Mouse (Mus musculus) adrenal gland, postnatal 10 days (tissue): ENCODE results near the gene Fgfrl1. TPM values are rescaled to one million over a fixed set of nuclear protein-coding genes. Genes with fewer than 3 reads are reported as not detected.

Experiments used
- DNase-seq: peaks from one replicate; pipeline ENCODE4 v3.0.0; 2021; ENCODE audit warnings: mixed read lengths
- total RNA-seq, 2 experiments: library from RNA; stranded (reverse); gene quantifications; 2 replicates each; pipeline ENCODE4 v1.2.3; 2021

Gene Fgfrl1
- total RNA-seq, 2 experiments from 2014 or later = 42.5 to 52.7 TPM

DNA sequence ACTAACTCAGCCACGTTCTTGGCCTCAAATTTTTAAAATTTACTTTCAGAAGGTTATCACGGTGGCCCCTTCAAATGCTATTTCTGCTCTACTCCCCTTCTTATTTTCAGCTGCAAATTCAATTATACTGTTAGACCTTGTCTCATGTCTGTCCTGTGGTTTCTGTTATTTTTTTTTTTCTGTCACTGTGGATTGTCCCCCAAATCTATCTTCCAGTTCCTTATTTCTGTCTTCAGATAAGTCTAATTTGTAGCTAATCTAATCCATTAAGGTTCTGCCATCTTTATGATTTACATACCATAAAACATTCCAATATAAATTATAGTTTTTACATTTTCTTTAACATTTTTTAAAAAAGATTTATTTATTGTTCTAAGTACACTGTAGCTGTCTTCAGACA is 24.8 kb upstream of the Fgfrl1 start:
- no peak for DNase-seq

DNA sequence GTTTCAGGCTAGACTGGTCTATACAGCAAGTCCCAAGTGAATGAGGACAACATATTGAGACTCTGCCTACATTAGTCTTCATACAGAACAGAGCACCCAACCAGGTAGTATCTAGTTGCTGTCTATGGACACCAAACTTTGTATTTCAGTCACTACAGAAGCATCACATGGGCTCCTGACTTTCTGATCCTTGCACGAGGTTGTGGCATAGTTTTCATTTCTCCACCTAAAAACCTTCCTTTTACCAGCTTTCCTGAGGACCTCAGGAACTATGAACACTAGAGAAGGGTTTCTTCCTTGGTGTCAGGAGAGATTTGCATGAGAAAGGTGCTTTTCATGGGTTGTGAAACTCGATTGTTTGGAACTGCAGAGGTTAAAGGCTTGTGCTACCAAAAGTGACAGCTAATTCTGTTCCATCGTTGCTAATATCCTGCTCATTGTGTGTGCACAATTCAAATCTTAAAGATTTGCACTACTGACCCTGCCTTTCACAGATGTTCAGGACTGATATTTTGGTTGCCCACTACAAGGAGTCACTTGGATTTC is 23.7 kb upstream of the Fgfrl1 start:
- no peak for DNase-seq

DNA sequence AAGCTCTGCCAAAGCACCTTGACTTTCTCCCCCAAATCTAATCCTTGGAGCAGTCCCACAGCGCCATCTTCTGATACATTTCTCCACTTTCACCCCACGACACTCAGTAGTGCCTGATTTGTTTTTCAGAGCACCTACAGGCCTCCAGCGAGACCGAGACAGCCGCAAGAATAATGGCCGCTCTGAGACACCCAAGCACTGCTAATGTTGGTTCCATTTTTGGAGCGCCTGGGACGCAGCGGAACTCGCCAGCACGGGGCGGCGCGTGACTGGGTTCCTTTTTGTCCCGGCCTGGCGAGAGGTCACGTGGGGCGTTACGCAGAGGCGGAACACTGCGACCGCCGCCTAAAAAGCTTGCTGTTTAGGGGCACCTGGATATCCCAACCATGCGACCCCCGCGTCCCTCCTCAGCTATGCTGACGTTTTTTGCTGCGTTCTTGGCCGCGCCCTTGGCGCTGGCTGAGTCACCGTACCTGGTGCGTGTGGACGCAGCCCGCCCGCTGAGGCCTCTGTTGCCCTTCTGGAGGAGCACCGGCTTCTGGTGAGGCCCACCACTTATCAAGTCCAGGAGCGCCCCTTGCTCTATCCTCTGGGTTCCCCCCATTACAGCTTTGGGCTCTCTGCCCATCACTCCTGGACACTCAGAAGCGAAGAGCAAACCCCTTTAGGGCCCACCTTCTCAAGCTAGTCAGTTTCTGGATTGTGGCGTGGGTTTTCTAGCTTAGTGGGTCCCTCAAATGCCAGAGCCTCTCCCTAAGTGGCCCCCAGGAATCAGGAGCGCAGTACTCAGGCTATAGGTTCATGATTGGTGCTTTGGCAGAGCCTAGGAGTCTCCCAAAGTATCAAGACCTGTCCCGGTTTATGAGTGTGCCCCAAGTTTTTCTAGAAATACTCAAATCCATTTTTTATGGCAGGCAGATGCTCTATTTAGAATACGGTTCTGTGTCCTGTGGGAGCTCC is 22.9 kb upstream of the Fgfrl1 start, which contains the start of gene Dgkq:
Gene Dgkq (minus strand): TSS at position 696 of the 960 bp plus-strand sequence.
- DNase-seq = peak; percentile 92

DNA sequence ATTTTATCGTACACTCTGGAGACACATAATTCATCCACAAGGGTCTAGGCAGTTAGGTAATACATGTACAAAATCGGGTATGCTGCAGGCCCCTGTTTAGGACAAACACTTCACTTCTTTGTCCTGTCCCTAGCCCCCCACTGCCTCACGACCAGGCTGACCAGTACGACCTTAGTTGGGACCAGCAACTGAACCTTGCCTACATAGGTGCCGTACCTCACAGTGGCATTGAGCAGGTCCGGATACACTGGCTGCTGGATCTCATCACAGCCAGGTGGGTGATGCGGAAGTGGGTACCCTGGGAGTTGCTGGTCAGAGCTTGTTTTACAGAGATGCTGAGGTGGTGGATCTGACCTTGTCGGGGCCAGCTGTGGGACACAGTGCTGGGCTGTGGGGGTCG is 22.2 kb upstream of the Fgfrl1 start:
- no peak for DNase-seq

DNA sequence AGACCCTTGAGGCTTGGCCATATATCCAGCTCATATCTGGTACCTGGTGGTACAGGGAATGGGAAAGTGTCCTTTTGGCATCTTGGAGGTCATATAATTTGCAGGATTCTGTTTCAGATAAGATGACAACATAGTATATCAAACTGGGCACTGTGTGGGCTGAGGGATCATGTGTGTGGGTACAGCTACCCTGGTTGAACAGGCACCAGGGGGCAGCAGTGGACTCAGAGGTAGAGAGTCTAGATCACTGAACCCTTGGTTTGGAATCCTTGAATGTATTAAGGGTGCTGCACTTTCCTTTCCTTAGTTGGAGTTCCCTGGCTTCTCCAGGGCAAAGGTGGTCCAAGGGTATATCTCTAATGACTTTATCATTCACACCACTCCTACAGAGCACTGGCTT is 21.4 kb upstream of the Fgfrl1 start:
- DNase-seq = peak; percentile 72

DNA sequence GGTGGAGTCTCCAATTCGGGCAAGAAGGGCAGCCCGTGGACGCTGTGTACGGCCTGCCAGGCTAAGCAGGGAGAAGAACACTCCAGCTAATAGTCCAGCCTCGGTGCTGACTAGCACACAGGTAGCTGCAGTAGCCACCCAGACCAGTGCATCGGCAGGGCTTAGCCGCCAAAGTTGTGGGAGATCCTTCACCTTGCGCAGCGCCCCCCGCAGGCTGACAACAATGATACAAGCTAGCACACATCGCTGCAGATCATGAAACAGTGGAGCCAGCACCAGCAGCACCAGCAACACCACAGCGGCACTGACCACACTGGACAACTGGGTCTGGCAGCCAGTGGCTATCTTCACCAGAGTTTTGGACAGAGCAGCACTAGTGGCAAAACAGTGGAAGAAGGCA is 20.4 kb upstream of the Fgfrl1 start:
- no peak for DNase-seq

DNA sequence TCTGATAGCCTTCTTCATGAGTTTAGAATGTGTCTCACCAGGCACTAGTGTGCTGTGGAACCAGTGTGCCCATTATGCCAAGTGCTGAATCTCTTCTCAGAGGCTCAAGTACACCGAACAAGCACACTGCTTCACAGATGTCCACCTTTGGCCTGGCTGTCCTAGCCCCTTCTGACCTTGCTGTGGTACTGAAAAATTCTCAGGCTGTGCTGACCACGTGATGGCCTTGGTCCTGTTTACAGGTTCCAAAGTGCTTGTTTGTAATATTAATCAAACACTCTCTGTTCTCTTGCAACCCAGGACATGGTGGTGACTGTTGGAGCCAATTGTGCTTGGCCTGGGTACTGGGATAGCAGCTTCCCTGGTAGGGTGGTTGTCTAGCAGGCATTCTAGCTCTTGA is 17.6 kb upstream of the Fgfrl1 start:
- DNase-seq = no peak

DNA sequence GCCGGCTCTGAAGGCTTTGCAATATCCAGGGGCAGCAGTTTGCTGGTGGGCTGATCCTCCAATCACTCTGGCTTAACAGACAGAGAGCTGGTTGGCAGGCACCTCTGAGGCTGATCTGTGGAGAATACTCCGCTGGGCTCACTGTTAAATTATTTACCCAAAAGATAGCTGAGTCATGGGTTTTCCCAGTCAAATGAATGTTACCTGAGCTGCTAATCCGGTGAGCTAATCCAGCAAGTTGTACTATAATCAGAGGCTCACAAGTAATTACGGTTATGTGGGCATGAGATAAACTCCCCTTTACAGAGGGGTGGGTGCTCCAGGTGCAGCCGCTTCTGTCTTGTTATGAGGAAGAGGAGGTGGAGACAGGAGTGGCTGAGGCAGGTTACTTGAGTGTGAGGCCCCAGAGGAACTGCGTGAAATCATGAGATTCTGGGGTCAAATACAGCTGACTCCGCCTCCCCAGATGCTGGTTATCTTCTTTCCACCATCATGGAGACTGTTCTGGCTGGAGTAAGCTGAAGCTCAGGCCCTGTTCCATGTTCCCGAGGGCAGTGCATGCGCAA is 16.8 kb upstream of the Fgfrl1 start, which contains the start of gene Slc26a1:
Gene Slc26a1 (minus strand): TSS at position 319 of the 566 bp plus-strand sequence.
- no peak for DNase-seq

DNA sequence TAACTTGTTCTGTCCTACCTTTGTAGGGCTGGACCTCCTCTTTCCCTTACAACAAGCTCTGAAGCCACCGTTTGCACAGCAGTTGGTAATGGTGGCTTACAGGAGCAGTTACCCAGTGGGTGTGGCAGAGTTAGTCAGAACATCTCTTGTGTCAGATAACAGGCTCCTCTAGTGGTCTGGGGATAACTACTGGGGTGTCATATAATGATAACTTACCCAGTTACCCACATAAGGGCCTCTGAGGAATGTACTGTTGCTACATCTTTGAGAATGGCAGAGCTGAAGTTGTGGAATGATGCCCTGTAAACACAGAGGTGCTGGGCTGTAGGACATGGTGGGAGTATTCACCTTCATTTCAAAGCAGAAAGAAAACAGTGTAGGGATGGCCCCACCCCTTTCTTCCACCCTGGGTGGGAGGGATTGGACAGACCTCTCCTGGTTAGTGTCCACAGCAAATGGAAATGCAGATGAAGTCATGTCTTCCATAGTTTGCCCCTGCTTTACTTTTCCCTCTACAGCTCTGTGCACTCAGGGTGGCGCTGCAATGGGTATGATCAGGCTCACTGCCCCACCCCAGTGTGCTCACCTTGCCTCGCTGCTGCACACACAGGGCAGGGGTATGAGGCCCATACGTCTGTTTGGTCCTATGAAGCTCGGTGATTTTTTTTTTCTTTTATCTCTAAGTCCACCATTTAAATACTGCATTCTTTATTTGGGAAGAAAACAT is 15.2 kb upstream of the Fgfrl1 start:
- no peak for DNase-seq

DNA sequence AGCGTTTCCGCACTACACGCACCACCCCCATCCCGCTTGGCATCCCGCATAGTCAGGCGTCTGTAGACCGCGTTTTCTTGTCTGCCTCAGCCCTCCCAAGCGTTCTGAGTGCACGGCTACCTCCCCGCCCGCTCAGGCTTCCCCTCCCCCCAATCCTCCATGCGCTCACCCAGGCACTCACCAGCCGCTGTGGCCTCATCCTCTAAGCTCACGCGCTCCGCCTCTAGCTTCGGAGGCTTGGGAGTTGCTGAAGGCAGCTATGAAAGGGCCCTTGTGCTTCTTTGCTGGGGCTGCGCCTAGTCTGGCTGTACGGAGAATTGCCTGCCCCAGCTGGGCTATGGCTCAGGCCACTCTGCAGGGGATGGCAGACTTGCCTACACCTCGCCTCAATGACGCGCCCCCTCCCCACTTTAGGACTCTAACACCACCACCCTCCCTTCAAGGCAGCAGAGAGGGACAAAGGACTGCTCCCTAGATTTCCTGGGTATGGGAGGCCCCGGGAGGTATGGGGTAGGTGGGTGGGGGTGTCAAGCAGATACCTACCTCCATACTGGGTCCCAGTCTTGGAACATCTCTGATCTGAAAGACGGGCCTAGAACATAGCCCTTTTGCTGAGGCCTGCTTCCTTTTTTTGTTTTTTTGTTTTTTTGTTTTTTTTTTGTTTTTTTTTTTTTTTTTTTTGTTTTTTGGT is 14.4 kb upstream of the Fgfrl1 start:
- DNase-seq = peak; percentile 72

DNA sequence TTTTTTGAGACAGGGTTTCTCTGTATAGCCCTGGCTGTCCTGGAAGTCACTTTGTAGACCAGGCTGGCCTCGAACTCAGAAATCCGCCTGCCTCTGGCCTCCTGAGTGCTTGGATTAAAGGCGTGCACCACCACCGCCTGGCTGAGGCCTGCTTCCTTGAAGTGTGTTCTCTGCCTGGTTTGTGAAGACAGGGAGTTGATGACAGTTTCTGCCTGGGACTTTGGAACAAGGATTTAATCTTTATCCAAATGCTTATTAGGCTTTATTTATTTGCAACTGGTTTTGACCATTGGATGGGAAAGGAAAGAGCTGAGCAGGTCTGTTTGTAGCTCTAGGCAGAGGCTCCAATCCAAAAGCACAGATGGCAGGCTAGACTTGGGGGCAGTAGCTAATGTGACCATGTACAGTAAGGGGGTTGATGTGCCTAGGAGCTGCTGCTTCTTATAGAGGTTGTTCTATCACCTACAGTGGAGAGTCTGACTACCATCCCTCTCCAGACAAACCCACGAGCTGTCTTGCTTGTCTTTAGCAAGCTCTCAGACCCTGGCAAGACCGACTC is 13.8 kb upstream of the Fgfrl1 start:
- DNase-seq = no peak

DNA sequence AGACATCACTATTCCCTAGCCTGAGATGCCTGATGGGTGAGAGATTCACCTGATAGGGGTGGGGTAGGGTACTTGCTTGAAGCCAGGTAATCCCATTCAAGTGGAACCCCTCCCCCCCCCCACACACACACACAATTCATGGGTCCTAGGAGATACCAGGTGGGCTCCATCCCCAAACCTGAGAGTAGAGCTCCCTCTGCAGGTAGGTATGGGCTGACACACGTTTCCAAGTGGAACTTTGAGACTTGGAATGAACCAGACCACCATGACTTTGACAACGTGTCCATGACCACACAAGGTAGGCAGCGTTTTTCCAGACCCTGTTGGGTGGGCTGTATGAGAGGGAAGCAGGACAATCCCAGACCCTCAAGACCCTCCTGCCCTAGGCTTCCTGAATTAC is 12.3 kb upstream of the Fgfrl1 start:
- no peak for DNase-seq

DNA sequence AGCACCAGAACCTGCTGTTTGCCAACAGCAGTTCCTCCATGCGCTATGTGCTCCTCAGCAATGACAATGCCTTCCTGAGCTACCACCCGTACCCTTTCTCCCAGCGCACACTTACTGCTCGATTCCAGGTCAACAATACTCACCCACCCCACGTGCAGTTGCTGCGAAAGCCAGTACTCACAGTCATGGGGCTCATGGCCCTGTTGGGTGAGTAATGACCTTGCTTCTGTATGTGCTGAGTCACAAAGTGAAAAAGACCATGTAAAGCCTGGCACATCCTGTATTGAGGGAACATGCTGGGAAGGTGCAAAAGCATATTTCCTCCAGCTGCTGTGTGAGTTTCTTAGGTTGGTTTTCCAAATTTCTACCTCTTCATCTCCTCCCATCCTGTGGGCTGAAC is 11.3 kb upstream of the Fgfrl1 start:
- DNase-seq = peak; percentile 45

DNA sequence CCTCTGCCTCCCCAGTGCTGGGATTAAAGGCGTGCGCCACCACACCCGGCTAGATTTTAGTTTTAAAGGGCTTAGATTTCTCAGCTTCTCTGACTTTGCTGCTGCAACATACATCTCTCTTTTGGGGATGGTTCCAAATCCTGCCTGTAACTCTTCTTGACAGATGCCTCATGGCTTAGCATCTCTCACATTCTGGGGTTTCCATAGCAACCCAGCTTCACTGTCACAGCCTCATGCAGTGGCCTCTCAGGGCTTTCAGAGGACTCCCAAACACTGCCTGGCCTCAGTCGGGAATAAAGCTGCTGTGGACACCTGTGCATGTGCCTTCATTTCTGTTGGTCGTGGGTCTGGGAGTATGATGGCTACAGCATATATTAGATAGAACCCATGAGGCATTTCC is 3.1 kb upstream of the Fgfrl1 start:
- no peak for DNase-seq

DNA sequence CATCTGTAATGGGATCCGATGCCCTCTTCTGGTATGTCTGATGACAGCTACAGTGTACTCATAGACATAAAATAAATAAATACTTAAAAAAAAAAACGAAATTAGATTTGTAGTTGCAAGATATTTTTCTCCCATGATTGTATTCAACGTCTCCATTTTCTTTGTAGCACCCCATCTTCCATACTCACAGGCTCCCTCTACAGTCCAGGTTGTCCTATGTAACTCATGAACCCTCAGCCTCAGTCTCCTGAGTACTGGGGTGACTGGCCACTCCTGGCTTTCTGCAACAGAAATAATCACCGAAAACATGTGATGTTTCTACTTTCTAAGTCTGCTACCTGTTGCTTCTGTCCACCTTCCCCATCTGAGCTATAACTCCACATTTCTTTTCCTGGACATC is 1.0 kb upstream of the Fgfrl1 start:
- no peak for DNase-seq

DNA sequence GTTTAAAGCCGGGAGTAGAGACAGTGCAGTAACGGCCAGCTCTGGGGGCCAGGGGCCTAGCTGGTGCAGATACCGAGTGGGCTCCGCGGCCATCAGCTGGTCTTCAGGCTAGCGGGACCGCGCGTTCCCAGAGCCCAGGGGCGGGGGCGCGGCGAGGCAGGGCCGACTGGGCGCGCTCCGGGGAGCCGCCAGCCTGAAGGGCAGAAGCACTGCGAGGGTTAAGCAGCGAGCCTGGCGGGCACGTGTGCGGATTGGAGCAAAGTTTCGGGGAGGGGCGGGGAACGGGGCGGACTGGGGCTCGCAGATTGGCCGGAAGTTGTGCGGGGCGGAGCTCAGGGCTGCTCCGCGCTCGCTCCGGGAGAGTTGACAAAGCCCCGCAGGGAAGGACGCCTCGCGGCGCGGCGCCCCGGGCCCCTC is 1.7 kb downstream of the Fgfrl1 start:
- peak; percentile 93 for DNase-seq

DNA sequence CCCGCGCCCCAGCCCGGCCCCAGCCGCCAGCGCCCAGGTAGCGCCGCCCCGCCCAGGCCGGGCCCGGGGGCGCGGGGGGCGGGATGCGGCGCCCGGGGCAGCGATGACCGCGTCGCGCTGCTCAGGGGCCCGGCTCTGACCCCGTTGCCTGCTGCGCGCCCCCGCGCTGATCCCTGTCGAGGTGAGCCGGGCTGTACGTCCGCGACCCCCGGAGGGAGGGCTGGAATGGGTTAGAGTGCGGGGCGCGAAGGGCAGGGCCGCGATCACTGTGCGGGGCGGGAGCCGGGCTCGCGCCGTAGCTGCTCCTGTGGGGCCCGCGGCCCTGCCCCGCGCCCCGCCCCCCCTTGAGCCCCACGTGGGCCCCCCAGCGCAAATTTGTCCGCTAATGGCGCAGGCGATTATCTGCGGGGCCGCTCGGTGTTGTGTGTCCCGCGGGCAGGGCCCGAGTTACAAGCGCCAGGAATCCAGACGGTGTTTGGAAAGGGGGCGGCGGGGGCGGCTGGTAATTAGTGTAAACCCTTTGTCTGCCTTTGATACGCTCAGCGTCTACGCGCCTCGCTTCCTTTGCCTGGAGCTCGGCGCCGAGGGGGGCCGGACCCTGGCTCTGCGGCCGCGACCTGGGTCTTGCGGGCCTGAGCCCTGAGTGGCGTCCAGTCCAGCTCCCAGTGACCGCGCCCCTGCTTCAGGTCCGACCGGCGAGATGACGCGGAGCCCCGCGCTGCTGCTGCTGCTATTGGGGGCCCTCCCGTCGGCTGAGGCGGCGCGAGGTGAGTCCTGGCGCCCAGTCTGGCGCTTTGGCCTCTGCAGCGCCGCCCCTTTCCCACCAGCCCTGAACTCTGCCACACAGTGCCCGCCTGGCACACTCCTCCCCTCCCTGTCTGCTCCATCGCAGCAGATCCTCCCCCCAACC is 2.4 kb downstream of the Fgfrl1 start:
- peak; percentile 67 for DNase-seq

DNA sequence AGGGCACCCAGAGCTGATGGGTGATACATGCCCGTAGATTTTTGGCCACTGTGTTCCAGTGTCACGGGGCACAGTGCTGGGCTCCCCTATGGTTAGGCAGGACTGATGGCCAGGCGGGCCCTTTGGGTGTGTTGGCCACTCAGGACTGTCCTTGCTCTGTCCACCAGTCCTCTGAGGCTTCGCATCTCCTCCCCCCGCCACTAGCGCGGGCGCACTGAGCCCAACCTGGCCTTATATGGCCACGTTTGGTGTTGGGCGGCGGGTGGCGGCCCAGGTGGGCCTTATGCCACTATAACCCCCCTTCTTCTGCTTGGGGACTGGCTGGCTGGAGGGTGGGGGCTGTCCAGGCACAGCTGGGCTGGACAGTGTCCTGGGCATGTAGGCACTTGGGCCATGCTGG is 3.7 kb downstream of the Fgfrl1 start:
- no peak for DNase-seq

DNA sequence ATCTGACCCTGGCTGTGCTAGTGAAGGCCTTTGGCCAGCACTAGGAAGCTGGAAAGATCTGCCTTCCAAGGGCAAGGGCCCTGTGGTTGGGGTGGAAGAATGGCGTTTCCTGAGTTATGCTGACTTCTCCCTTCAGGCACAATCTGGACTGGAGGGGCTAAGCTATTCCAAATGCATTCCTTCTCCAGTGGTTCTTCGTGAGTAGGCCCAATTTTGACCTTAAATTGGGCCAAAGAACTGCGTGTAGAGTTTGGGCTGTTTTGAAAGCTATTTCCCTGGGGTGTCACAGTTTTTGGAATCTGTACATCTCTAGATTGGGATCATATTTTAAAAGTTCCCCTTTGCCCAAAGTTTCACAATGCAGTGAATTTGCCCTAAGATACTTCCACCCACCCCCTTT is 4.4 kb downstream of the Fgfrl1 start:
- DNase-seq = no peak

DNA sequence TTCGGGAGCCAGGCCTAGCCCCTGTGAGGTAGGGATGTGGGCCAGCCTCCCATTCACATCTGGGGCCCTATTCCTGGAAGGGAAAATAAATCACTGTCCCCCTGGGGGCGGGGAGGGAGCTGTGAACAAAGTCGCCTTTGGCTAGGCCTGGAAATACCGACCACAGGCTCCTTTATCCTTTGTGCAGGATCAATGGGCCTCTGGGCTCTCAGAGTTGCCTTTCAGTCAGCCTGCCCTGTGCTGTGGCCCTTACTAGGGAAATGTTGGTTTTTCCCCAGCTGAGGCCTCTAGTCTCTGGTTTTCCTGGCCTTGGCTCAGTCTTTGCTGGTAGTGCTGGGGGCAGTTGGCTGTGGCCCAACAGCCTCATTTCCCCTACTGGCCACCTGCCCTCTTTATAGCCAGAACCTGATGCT is 5.2 kb downstream of the Fgfrl1 start:
- no peak for DNase-seq

DNA sequence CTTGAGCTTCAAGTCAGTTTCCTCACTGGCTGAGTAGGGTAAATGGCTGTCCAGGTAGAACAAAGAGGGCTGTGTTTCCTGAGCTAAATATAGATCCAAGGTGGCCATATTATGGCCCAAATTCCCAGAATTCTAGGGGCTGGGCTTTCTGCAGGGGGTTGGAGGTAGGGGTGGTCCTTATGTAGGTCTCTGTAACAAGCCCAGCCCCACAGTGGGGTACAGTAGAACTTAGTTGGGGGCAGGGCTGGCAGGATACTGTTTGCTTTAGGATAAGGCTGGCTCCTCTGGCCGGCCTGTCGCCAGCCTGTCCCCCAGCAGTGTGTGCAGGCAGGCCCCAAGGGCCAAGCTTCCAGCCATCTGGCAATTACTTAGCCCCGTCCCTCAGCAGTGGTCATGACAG is 8.2 kb downstream of the Fgfrl1 start:
- no peak for DNase-seq
